Mouse (Mus musculus) forebrain, embryonic 13.5 days (tissue): ENCODE measurements around the gene Fkbp9. TPM values are rescaled to one million over a fixed set of nuclear protein-coding genes. Genes with fewer than 3 reads are reported as not detected.
A peak's percentile ranks its signal among the peaks of the same experiment; 100 is the strongest.

Experiments
- ATAC-seq: fragments of 200-750 bp; cut with Nextera tagmentation; 2 replicates; pipeline ENCODE4 v1.8.0; 2017
- H3K27ac ChIP-seq: fragments of 300-500 bp; sonication (generic); 2 replicates; pipeline ENCODE4 v1.5.1; 2015; ENCODE audit warnings: inconsistent platforms, mild to moderate bottlenecking, moderate library complexity
- H3K27me3 ChIP-seq: fragments of 300-500 bp; sonication (generic); 2 replicates; pipeline ENCODE4 v1.6.1; 2015; ENCODE audit warnings: mild to moderate bottlenecking, inconsistent platforms
- H3K36me3 ChIP-seq: fragments of 300-500 bp; sonication (generic); 2 replicates; pipeline ENCODE4 v1.6.1; 2015; ENCODE audit warnings: mild to moderate bottlenecking, inconsistent platforms; ENCODE audit not compliant: poor library complexity, severe bottlenecking
- H3K4me1 ChIP-seq: fragments of 300-500 bp; sonication (generic); 2 replicates; pipeline ENCODE4 v1.6.1; 2015; ENCODE audit warnings: inconsistent platforms
- H3K4me2 ChIP-seq: fragments of 300-500 bp; sonication (generic); 2 replicates; pipeline ENCODE4 v1.6.1; 2015; ENCODE audit warnings: inconsistent platforms, mild to moderate bottlenecking, moderate library complexity
- H3K4me3 ChIP-seq: fragments of 300-500 bp; sonication (generic); 2 replicates; pipeline ENCODE4 v1.5.1; 2015; ENCODE audit warnings: mild to moderate bottlenecking, inconsistent platforms
- H3K9ac ChIP-seq: fragments of 300-500 bp; sonication (generic); 2 replicates; pipeline ENCODE4 v1.6.1; 2015; ENCODE audit warnings: mild to moderate bottlenecking, inconsistent platforms
- H3K9me3 ChIP-seq: fragments of 300-500 bp; sonication (generic); replicated peaks from 2 replicates; pipeline ENCODE4 v1.6.1; 2016; ENCODE audit warnings: inconsistent platforms
- WGBS: fragments of 180-500 bp; shearing (Covaris S2); methylation state at CpG from one replicate; pipeline ENCODE4 v1.1.7; 2015; 5-methylcytosine and 5-hydroxymethylcytosine counted together
- polyA plus RNA-seq: library from polyadenylated mRNA; unstranded; fragments of >200 nt; fragmentation: Nextera tagmentation; extraction: Ambion mirVana; gene quantifications from 2 replicates; pipeline ENCODE4 v1.2.1, GENCODE M21; 2015

Gene Fkbp9
- polyA plus RNA-seq, 1 experiment from 2014 or later = 24.4 TPM

DNA sequence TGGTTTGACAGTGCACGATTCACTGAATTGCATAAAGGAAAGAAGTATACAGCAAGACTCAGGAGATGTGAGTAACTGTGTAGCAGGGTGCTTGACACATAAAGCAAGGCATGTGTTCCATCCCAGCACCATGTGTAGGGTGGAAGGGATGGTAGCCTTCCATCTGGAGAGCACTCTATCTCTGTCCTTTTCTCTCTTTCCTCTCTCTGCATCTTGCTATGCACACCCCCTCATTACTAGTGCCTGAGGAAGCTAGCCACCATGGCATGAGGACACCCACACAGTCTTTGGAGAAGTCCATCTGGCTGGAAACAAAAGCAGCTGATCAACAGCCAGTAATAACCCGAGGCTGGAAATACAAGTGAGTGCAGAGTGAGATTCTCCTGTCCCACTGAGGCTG, 25.7 kb upstream of the Fkbp9 start:
- Histone ChIP-seq H3K4me2 (no peak overlapping the region), H3K9me3 (no peaks in the 10 kb centered on the region), H3K4me3 (no peak overlapping the region), H3K4me1 (no peaks in the 10 kb centered on the region), H3K27ac (no peak overlapping the region), H3K9ac (no peak overlapping the region), H3K27me3 (0 out of 2 replicates have a peak, but pooled peaks cover 5% of the 10 kb centered on the region), H3K36me3 (no peaks in the 10 kb centered on the region)
- ATAC-seq = no peak
- WGBS = 72% methylated on average over 2 of the region's 2 CpGs

DNA sequence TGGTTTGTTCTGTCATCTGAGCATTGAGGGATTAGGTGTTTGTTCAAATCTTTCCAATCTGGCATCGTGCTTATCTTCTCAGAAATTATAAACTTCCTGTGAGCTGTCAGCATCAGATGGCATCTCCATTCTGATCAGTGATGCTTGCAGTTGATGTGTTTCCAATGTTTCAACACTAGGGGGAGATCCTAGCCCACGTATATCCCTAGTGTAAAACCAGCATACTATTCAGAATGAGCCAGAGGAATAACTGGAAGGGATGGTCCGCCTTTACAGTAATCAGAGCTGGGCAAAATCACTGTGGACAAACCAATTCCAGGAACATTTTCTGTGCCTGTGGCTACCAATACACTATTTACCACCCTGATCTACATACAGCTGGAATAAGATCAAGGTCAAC, 23.2 kb upstream of the Fkbp9 start:
- Histone ChIP-seq H3K4me3 (no peak overlapping the region), H3K9me3 (0 out of 2 replicates have a peak, but pooled peaks cover 3% of the 10 kb centered on the region), H3K9ac (no peak overlapping the region), H3K4me1 (peaks cover 13% of the 10 kb centered on the region), H3K27me3 (0 out of 2 replicates have a peak, but pooled peaks cover 5% of the 10 kb centered on the region), H3K36me3 (no peaks in the 10 kb centered on the region), H3K4me2 (no peak overlapping the region), H3K27ac (no peak overlapping the region)
- WGBS = 10% methylated on average over 3 of the region's 3 CpGs
- peak; percentile 94 for ATAC-seq

DNA sequence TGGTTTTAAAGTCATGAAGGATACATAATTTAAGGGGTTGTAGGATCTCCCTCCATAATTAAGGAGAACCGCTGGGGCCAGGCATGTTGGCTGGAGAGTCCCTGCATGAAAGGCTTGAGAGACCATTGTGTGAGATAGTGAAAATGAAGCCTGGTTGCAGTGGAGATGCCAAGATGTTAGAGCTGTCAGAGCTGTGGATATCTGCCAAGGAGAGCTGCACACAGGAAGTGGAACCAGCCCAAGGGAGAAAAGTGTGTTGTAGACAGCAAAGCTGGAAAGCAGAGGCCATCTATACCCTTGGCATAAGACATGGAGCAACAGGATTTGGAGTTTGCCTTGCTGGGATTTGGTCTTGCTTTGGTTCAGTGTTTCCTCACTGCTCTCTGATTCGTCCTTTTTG, 18.5 kb upstream of the Fkbp9 start:
- Histone ChIP-seq H3K4me2 (no peak overlapping the region), H3K36me3 (no peaks in the 10 kb centered on the region), H3K9me3 (0 out of 2 replicates have a peak, but pooled peaks cover 3% of the 10 kb centered on the region), H3K9ac (no peak overlapping the region), H3K27me3 (no peaks in the 10 kb centered on the region), H3K27ac (no peak overlapping the region), H3K4me3 (no peak overlapping the region), H3K4me1 (peaks cover 13% of the 10 kb centered on the region)
- ATAC-seq = no peak
- WGBS = 37% methylated on average over 2 of the region's 2 CpGs

- Histone ChIP-seq H3K4me1 (0 out of 2 replicates have a peak, but pooled peaks cover under 1% of the 10 kb centered on the region), H3K4me3 (no peak overlapping the region), H3K9me3 (no peaks in the 10 kb centered on the region), H3K27me3 (no peaks in the 10 kb centered on the region), H3K9ac (no peak overlapping the region), H3K4me2 (no peak overlapping the region), H3K27ac (no peak overlapping the region), H3K36me3 (no peaks in the 10 kb centered on the region)
- ATAC-seq = no peak
- 72% methylated on average over 5 of the region's 5 CpGs for WGBS
Measured at GRCm38 (mm10) chr6:56818436-56819123, 13.3 kb upstream of the Fkbp9 start.

DNA sequence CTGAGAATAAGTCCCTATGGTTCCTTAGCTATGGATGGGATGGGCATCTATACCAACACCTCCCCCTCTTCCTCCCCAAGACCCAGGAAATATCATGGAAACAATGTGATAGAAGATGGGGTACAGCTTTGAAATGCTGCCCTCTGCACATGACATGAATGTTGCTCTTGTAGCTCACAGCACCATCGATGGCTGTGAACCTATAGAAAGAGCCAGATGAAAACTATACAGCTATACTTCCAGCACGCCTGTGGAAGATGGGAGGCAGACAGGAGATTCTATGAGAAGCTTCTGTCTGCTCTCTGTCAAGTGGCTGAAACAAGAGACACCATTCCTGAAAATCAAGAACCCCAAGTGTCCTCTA, 12.8 kb upstream of the Fkbp9 start:
- H3K27ac ChIP-seq = no peak overlapping the region
- ATAC-seq = no peak
- H3K36me3 ChIP-seq = no peaks in the 10 kb centered on the region
- no peak overlapping the region for H3K9ac ChIP-seq
- no peaks in the 10 kb centered on the region for H3K4me1 ChIP-seq
- no peak overlapping the region for H3K4me3 ChIP-seq
- no peaks in the 10 kb centered on the region for H3K27me3 ChIP-seq
- H3K9me3 ChIP-seq = no peaks in the 10 kb centered on the region
- no peak overlapping the region for H3K4me2 ChIP-seq
- 90% methylated on average over 2 of the region's 2 CpGs for WGBS

DNA sequence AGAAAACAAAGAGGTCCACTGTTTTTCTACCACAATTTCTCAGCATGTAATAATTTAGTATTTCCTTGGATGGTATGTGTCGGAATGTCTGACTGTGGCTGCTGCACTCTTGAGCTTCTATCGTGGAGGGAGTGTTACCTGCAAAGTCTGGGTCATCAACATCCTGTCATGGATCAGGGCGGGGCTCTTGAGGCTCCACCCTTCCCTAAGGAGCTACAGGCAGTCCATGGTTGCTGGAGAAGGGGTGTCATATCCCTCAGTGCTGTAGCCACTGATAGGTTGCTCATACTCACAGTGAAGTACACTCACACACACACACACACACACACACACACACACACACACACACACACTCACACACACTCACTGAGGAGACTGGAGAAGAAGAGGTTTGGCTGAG, 6.2 kb upstream of the Fkbp9 start:
- Histone ChIP-seq H3K4me1 (no peaks in the 10 kb centered on the region), H3K4me2 (no peak overlapping the region), H3K9me3 (no peaks in the 10 kb centered on the region), H3K4me3 (no peak overlapping the region), H3K9ac (no peak overlapping the region), H3K27me3 (no peaks in the 10 kb centered on the region), H3K27ac (no peak overlapping the region), H3K36me3 (no peaks in the 10 kb centered on the region)
- ATAC-seq = no peak
- WGBS = 68% methylated on average over 3 of the region's 3 CpGs

GRCm38 (mm10) chr6:56832407-56832796, 543 bp downstream of the Fkbp9 start:
- H3K4me3 ChIP-seq = peak overlapping the region; percentile 55
- ATAC-seq = peak; percentile 25
- no peaks in the 10 kb centered on the region for H3K9me3 ChIP-seq
- WGBS = 6% methylated on average over 15 of the region's 15 CpGs
- peak overlapping the region; percentile 73 for H3K9ac ChIP-seq
- no peaks in the 10 kb centered on the region for H3K27me3 ChIP-seq
- H3K4me2 ChIP-seq = peak overlapping the region; percentile 83
- no peak overlapping the region for H3K27ac ChIP-seq
- H3K4me1 ChIP-seq = 0 out of 2 replicates have a peak, but pooled peaks cover 3% of the 10 kb centered on the region
- H3K36me3 ChIP-seq = no peaks in the 10 kb centered on the region

GRCm38 (mm10) chr6:56832830-56833229, 971 bp downstream of the Fkbp9 start:
- no peaks in the 10 kb centered on the region for H3K27me3 ChIP-seq
- H3K9me3 ChIP-seq = no peaks in the 10 kb centered on the region
- H3K27ac ChIP-seq = no peak overlapping the region
- peak overlapping the region; percentile 83 for H3K4me2 ChIP-seq
- no peaks in the 10 kb centered on the region for H3K36me3 ChIP-seq
- H3K4me1 ChIP-seq = 0 out of 2 replicates have a peak, but pooled peaks cover 3% of the 10 kb centered on the region
- no peak for ATAC-seq
- no peak overlapping the region for H3K9ac ChIP-seq
- H3K4me3 ChIP-seq = peak overlapping the region; percentile 55; the same call in 1 of the 2 replicates

- no peak overlapping the region for H3K4me2 ChIP-seq
- 52% methylated on average over 5 of the region's 5 CpGs for WGBS
- no peaks in the 10 kb centered on the region for H3K36me3 ChIP-seq
- H3K9ac ChIP-seq = no peak overlapping the region
- no peaks in the 10 kb centered on the region for H3K9me3 ChIP-seq
- H3K27me3 ChIP-seq = no peaks in the 10 kb centered on the region
- 0 out of 2 replicates have a peak, but pooled peaks cover 3% of the 10 kb centered on the region for H3K4me1 ChIP-seq
- H3K27ac ChIP-seq = no peak overlapping the region
- no peak overlapping the region for H3K4me3 ChIP-seq
- ATAC-seq = no peak
Measured at GRCm38 (mm10) chr6:56834769-56835168, 2.9 kb downstream of the Fkbp9 start.

- H3K9me3 ChIP-seq = no peaks in the 10 kb centered on the region
- no peak overlapping the region for H3K4me2 ChIP-seq
- H3K4me3 ChIP-seq = no peak overlapping the region
- H3K4me1 ChIP-seq = 0 out of 2 replicates have a peak, but pooled peaks cover 3% of the 10 kb centered on the region
- H3K27ac ChIP-seq = no peak overlapping the region
- no peaks in the 10 kb centered on the region for H3K36me3 ChIP-seq
- ATAC-seq = no peak
- WGBS = 85% methylated on average over 10 of the region's 10 CpGs
- H3K27me3 ChIP-seq = no peaks in the 10 kb centered on the region
- no peak overlapping the region for H3K9ac ChIP-seq
Measured at GRCm38 (mm10) chr6:56835532-56835931, 3.7 kb downstream of the Fkbp9 start.

GRCm38 (mm10) chr6:56837166-56837565, 5.3 kb downstream of the Fkbp9 start:
- Histone ChIP-seq H3K9ac (no peak overlapping the region), H3K27me3 (no peaks in the 10 kb centered on the region), H3K4me1 (0 out of 2 replicates have a peak, but pooled peaks cover 3% of the 10 kb centered on the region), H3K36me3 (no peaks in the 10 kb centered on the region), H3K27ac (no peak overlapping the region), H3K4me2 (no peak overlapping the region), H3K9me3 (no peaks in the 10 kb centered on the region), H3K4me3 (no peak overlapping the region)
- 96% methylated on average over 12 of the region's 12 CpGs for WGBS
- ATAC-seq = no peak

- Histone ChIP-seq H3K4me3 (no peak overlapping the region), H3K36me3 (no peaks in the 10 kb centered on the region), H3K27ac (no peak overlapping the region), H3K4me2 (no peak overlapping the region), H3K27me3 (no peaks in the 10 kb centered on the region), H3K9ac (no peak overlapping the region), H3K9me3 (no peaks in the 10 kb centered on the region), H3K4me1 (no peaks in the 10 kb centered on the region)
- ATAC-seq = no peak
- WGBS = 87% methylated on average over 3 of the region's 3 CpGs
Measured at GRCm38 (mm10) chr6:56837621-56838020, 5.8 kb downstream of the Fkbp9 start.

GRCm38 (mm10) chr6:56843229-56843628, 11.4 kb downstream of the Fkbp9 start:
- H3K4me3 ChIP-seq = no peak overlapping the region
- H3K4me1 ChIP-seq = no peaks in the 10 kb centered on the region
- no peak overlapping the region for H3K9ac ChIP-seq
- H3K9me3 ChIP-seq = no peaks in the 10 kb centered on the region
- 82% methylated on average over 3 of the region's 3 CpGs for WGBS
- H3K27ac ChIP-seq = no peak overlapping the region
- no peaks in the 10 kb centered on the region for H3K27me3 ChIP-seq
- no peak for ATAC-seq
- H3K4me2 ChIP-seq = no peak overlapping the region
- no peaks in the 10 kb centered on the region for H3K36me3 ChIP-seq
